Mouse (Mus musculus) G1E (cell line): ENCODE data around the gene Asic2.

Source experiments
- CTCF ChIP-seq: IDR thresholded peaks from 2 replicates; pipeline ENCODE4 v1.5.1; 2012; ENCODE audit warnings: low read depth, low read length, inconsistent platforms, mixed read lengths
- GATA1 ChIP-seq: IDR thresholded peaks from 2 replicates; pipeline ENCODE4 v1.6.1; 2012; ENCODE audit warnings: borderline replicate concordance, low read length, inconsistent platforms, mixed read lengths
- GATA2 ChIP-seq: IDR thresholded peaks from 2 replicates; pipeline ENCODE4 v1.6.1; 2012; ENCODE audit warnings: low read depth, low read length, inconsistent platforms, borderline replicate concordance
- POLR2AphosphoS5 ChIP-seq: IDR thresholded peaks from 2 replicates; pipeline ENCODE4 v1.6.1; 2012; ENCODE audit warnings: low read depth, low read length, inconsistent platforms; ENCODE audit not compliant: insufficient replicate concordance
- TAL1 ChIP-seq: conservative IDR thresholded peaks from 2 replicates; pipeline ENCODE4 v1.6.1; 2012; ENCODE audit warnings: low read depth, low read length, inconsistent platforms, mixed read lengths

DNA sequence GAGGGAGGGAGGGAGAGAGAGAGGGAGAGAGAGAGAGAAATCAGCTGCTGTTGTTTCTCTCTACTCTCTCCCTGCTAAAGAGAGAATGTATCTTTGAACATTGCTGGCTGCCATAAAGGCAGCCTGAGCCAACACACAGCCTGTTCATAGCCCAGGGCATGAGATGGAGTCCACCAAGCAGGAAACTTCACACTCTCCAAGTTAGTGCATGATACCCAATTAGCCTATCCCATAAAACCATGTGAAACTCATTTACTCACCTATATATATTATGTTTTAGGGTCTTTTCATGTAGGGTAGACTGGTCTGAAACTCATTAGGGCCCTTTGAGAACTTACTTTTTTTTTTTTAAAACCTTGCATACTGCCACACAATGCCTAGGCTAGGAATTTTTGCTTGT is 582.7 kb downstream of the Asic2 start:
- no peak for TF ChIP-seq CTCF
- TF ChIP-seq POLR2AphosphoS5: no peak
- no peak for TF ChIP-seq TAL1
- TF ChIP-seq GATA1: no peak
- TF ChIP-seq GATA2: no peak
